Mouse (Mus musculus): Measurements from ENCODE around the gene Fam71a. TPM values are rescaled to one million over a fixed set of nuclear protein-coding genes. Genes with fewer than 3 reads are reported as not detected.

Gene Fam71a
- polyA plus RNA-seq, 1 experiment from 2014 or later = not detected

GRCm38 (mm10) chr1:191183163-191184065 lies 18.8 kb upstream of the Fam71a start:
- ATAC-seq = peak; percentile 92
- peaks cover 40% of the 10 kb centered on the region for H3K4me1 ChIP-seq (ENCODE audit: insufficient read depth)
- under 1% methylated on average over 66 of the region's 67 CpGs for WGBS (ENCODE audit: insufficient replicate concordance)

GRCm38 (mm10) chr1:191182431-191183162 lies 18.0 kb upstream of the Fam71a start:
- peak; percentile 74 for DNase-seq

More at GRCm38 (mm10) chr1:191183163-191184065, 18.8 kb upstream of the Fam71a start:
- peak overlapping the region; percentile 98 for H3K4me2 ChIP-seq (ENCODE audit: low read depth, low read length)
- no peaks in the 10 kb centered on the region for H3K36me3 ChIP-seq (replicated peaks; ENCODE audit: insufficient read depth, low read length)
- H3K4me3 ChIP-seq (ENCODE audit: low read depth, low read length) = peak overlapping the region; percentile 73
- H3K27ac ChIP-seq (ENCODE audit: low read depth) = peak overlapping the region; percentile 88
- DNase-seq = peak; percentile 95
- H3K9ac ChIP-seq (replicated peaks) = peak overlapping the region; percentile 87
- H3K9me3 ChIP-seq (ENCODE audit: low read length) = no peaks in the 10 kb centered on the region
- TF ChIP-seq EP300 (IDR thresholded peaks at IDR 0.05; ENCODE audit: low read depth) = peak; percentile 34; the same call in 1 of the 2 replicates
- TF ChIP-seq CTCF (IDR thresholded peaks at IDR 0.05; ENCODE audit: low read depth) = no peak
- H3K27me3 ChIP-seq (ENCODE audit: insufficient read depth, low read length) = peaks cover 68% of the 10 kb centered on the region

GRCm38 (mm10) chr1:191181469-191182259 lies 17.0 kb upstream of the Fam71a start:
- no peak for ATAC-seq
- Histone ChIP-seq H3K9me3 (ENCODE audit: low read length) (no peaks in the 10 kb centered on the region), H3K9ac (replicated peaks) (no peak overlapping the region), H3K36me3 (replicated peaks; ENCODE audit: insufficient read depth, low read length) (no peaks in the 10 kb centered on the region), H3K27me3 (ENCODE audit: insufficient read depth, low read length) (peaks cover 54% of the 10 kb centered on the region), H3K4me3 (ENCODE audit: low read depth, low read length) (peak overlapping the region; percentile 73), H3K27ac (ENCODE audit: low read depth) (no peak overlapping the region), H3K4me1 (ENCODE audit: insufficient read depth) (peaks cover 43% of the 10 kb centered on the region), H3K4me2 (ENCODE audit: low read depth, low read length) (peak overlapping the region; percentile 98)
- 35% methylated on average over 12 of the region's 12 CpGs for WGBS (ENCODE audit: insufficient replicate concordance)
- DNase-seq = no peak
- TF ChIP-seq CTCF (IDR thresholded peaks at IDR 0.05; ENCODE audit: low read depth) = no peak
- TF ChIP-seq EP300 (IDR thresholded peaks at IDR 0.05; ENCODE audit: low read depth) = no peak

More at GRCm38 (mm10) chr1:191182431-191183162, 18.0 kb upstream of the Fam71a start:
- H3K27ac ChIP-seq (ENCODE audit: low read depth) = peak overlapping the region; percentile 88
- H3K4me1 ChIP-seq (ENCODE audit: insufficient read depth) = peaks cover 43% of the 10 kb centered on the region
- H3K9ac ChIP-seq (replicated peaks) = peak overlapping the region; percentile 87
- peaks cover 63% of the 10 kb centered on the region for H3K27me3 ChIP-seq (ENCODE audit: insufficient read depth, low read length)
- no peak for TF ChIP-seq EP300 (IDR thresholded peaks at IDR 0.05; ENCODE audit: low read depth)
- TF ChIP-seq CTCF (IDR thresholded peaks at IDR 0.05; ENCODE audit: low read depth) = peak; percentile 62
- peak overlapping the region; percentile 73 for H3K4me3 ChIP-seq (ENCODE audit: low read depth, low read length)
- H3K4me2 ChIP-seq (ENCODE audit: low read depth, low read length) = peak overlapping the region; percentile 98
- no peaks in the 10 kb centered on the region for H3K9me3 ChIP-seq (ENCODE audit: low read length)
- H3K36me3 ChIP-seq (replicated peaks; ENCODE audit: insufficient read depth, low read length) = no peaks in the 10 kb centered on the region
- under 1% methylated on average over 60 of the region's 61 CpGs for WGBS (ENCODE audit: insufficient replicate concordance)
- peak; percentile 20 for ATAC-seq

GRCm38 (mm10) chr1:191180397-191180796 lies 15.8 kb upstream of the Fam71a start:
- ATAC-seq (no peak), DNase-seq (no peak)
- no peak for TF ChIP-seq EP300 (IDR thresholded peaks at IDR 0.05; ENCODE audit: low read depth)
- no peak for TF ChIP-seq CTCF (IDR thresholded peaks at IDR 0.05; ENCODE audit: low read depth)
- H3K27ac ChIP-seq (ENCODE audit: low read depth) = 0 out of 2 replicates have a peak overlapping the region, but pooled peaks have one; percentile 8
- peaks cover 7% of the 10 kb centered on the region; the same call in 1 of the 2 replicates for H3K36me3 ChIP-seq (replicated peaks; ENCODE audit: insufficient read depth, low read length)
- H3K9ac ChIP-seq (replicated peaks) = no peak overlapping the region
- peaks cover 38% of the 10 kb centered on the region for H3K4me1 ChIP-seq (ENCODE audit: insufficient read depth)
- H3K4me3 ChIP-seq (ENCODE audit: low read depth, low read length) = no peak overlapping the region
- peaks cover 42% of the 10 kb centered on the region for H3K27me3 ChIP-seq (ENCODE audit: insufficient read depth, low read length)
- peak overlapping the region; percentile 26 for H3K4me2 ChIP-seq (ENCODE audit: low read depth, low read length)
- WGBS (ENCODE audit: insufficient replicate concordance) = 41% methylated on average over 4 of the region's 4 CpGs
- no peaks in the 10 kb centered on the region for H3K9me3 ChIP-seq (ENCODE audit: low read length)

GRCm38 (mm10) chr1:191179846-191180245 lies 15.2 kb upstream of the Fam71a start:
- TF ChIP-seq EP300 (IDR thresholded peaks at IDR 0.05; ENCODE audit: low read depth) (no peak), CTCF (IDR thresholded peaks at IDR 0.05; ENCODE audit: low read depth) (no peak)
- ATAC-seq (no peak), DNase-seq (no peak)
- Histone ChIP-seq H3K36me3 (replicated peaks; ENCODE audit: insufficient read depth, low read length) (peaks cover 7% of the 10 kb centered on the region; the same call in 1 of the 2 replicates), H3K4me1 (ENCODE audit: insufficient read depth) (peaks cover 32% of the 10 kb centered on the region), H3K9ac (replicated peaks) (no peak overlapping the region), H3K9me3 (ENCODE audit: low read length) (no peaks in the 10 kb centered on the region), H3K4me2 (ENCODE audit: low read depth, low read length) (0 out of 2 replicates have a peak overlapping the region, but pooled peaks have one; percentile 26), H3K4me3 (ENCODE audit: low read depth, low read length) (no peak overlapping the region), H3K27me3 (ENCODE audit: insufficient read depth, low read length) (peaks cover 36% of the 10 kb centered on the region), H3K27ac (ENCODE audit: low read depth) (0 out of 2 replicates have a peak overlapping the region, but pooled peaks have one; percentile 8)
- 21% methylated on average over 2 of the region's 2 CpGs for WGBS (ENCODE audit: insufficient replicate concordance)
